Mouse (Mus musculus) ES-E14 (cell line): ENCODE data around the gene Cfap126.
"Not testable (repeated sequence)": the region's sequence is repeated elsewhere in the genome, so short reads cannot be mapped to it uniquely, and the experiment has no call there.

Experiments used
- HCFC1 ChIP-seq: IDR thresholded peaks from 2 replicates; pipeline ENCODE4 v1.6.1; 2012; ENCODE audit warnings: low read length, inconsistent platforms, borderline replicate concordance; ENCODE audit not compliant: insufficient read depth
- MAFK ChIP-seq: IDR thresholded peaks from 2 replicates; pipeline ENCODE4 v1.6.1; 2014; ENCODE audit warnings: mild to moderate bottlenecking, low read depth, low read length, inconsistent platforms; ENCODE audit not compliant: insufficient read depth
- ZNF384 ChIP-seq: IDR thresholded peaks from 2 replicates; pipeline ENCODE4 v1.6.1; 2012; ENCODE audit warnings: low read depth, low read length, inconsistent platforms

GRCm38 (mm10) chr1:171137486-171138155, 23.9 kb downstream of the Cfap126 start:
- not testable (repeated sequence) for TF ChIP-seq MAFK, HCFC1, ZNF384
